Mouse (Mus musculus): ENCODE results near the gene Bag5.

The Bag5 gene

DNA sequence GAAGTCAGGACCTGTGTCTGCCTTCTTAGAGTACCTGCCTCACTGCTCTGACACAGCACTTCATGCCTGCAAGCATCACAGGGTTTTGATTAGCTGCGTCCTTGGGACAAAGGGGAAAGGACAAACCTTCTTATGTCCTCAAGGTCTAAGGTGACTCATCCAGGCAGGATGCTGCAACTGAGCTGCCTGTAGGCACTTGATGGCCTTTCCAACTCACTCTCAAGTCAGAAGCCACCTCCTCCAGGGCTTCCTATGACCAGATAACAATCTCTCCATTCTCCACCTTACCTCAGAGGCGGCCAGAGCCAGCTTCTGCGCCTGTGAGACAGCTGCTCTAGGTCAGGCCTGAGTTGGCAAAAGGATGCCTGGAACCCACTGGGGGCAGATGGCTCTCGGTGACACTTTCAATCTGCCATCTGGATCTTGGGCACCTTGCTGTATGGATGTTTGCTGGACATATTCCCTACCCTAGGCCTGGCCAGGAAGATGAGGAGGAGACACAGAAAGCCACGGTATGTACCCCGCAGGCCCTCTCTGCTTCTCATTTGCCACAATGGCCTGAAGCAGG, 14.6 kb downstream of the Bag5 start:
- no peak for DNase-seq (ENCODE audit: low read depth, low spot score)

DNA sequence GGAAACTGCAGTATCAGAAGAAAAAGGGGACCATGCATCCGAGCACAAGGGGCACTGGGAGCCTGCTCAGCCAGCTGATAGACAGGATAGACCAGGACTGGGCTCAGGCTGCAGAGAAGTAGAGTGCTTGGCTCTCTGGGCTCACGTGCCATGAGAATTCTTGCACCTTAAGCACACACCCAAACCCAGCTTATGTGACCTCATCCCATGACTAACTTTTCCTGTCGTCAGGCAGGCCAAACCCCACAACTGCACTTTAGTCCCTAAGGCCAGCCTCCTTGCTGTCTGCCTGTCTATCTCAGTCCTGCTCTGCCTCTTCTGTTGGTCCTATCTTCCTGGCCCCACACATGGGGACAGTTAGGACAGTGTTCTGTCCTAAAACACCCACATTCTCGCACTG, 15.3 kb downstream of the Bag5 start:
- DNase-seq (ENCODE audit: low read depth, low spot score) = no peak

DNA sequence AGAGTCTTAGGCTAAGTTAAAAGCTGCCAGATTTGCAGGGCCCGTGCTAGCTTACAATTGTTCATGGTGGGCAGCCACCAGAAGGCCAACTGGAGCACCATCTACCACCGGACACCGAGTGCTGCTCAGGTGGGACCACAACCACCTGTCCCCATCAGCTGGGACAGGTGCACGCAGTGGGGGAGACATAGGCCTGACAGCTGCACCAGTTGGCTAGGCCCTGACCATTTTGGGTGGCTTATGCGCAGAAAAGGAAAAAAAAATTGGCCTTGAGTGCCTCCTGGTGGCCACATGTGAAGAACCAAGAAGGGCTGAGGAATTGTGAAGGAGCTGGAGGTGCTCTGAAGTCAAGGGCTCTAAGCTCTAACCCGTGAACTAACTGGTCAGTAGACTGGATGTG, 16.8 kb downstream of the Bag5 start:
- DNase-seq (ENCODE audit: low read depth, low spot score) = peak; percentile 87

DNA sequence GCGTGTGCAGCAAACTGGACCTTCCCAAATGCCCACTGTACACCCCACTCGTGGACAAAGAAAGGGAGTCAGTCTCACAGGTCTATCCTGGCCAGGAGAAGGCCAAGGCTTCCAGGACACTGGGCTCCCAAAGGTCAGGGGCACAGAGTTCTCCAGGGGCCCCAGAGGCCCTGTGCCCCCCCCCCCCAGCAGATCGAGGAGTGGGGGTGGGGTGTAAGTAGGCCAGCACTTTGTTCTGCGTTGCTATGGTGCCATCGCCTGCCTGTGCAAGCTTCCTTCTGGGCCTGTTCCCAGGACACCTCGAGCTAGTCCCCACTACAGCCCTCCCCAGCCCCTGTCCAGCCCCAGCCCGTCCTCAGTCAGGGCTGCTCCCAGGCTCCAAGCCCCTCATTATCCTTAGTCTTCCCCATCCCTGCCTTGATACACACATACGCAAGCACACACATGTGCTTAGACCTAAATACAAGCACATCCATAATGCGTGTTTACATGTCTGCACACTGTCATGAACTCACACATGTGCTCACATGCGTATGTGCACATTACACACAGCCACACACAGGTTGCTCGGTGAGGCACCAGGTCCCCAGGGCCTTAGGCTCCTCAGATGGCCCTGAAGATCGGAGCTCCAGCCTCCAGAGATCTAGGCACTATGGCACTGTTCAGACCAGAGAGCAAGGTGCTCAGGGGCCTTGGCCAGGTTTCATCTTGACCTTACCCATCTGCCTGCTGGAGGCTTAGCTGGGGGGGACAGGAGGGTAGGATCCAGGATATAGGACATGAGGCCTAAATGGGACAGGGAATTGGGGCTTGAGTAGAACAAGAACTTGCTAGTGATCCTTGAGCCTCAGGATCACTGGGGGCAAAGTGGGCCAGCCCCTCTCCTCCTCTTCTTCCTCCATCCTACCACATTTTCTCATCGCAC, 17.9 kb downstream of the Bag5 start:
- DNase-seq (ENCODE audit: low read depth, low spot score) = no peak

DNA sequence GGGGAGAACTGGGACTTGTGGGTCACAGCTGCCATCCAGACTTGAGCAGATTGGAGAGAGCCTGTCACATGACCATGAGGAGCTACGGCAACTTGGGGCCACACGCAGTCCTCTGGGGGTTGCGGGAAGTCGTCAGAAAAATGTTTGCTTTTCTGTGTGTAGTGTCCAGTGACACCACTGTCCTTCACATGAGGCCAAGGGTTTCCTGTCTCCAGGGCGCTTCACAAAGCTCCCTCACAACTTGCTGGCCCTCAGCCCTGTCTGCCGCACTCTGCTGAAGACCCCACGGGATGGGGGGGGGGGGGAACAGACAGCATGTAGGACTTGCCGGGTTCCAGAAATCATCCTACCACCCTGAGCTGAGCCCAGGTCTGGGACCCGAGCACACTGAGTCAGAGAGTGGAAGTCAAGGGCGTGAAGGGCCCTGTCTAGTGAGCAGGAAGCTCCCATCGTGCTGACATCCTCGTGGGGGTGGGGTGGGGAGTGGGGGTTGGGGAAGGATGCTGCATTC, 18.7 kb downstream of the Bag5 start:
- no peak for DNase-seq (ENCODE audit: low read depth, low spot score)

DNA sequence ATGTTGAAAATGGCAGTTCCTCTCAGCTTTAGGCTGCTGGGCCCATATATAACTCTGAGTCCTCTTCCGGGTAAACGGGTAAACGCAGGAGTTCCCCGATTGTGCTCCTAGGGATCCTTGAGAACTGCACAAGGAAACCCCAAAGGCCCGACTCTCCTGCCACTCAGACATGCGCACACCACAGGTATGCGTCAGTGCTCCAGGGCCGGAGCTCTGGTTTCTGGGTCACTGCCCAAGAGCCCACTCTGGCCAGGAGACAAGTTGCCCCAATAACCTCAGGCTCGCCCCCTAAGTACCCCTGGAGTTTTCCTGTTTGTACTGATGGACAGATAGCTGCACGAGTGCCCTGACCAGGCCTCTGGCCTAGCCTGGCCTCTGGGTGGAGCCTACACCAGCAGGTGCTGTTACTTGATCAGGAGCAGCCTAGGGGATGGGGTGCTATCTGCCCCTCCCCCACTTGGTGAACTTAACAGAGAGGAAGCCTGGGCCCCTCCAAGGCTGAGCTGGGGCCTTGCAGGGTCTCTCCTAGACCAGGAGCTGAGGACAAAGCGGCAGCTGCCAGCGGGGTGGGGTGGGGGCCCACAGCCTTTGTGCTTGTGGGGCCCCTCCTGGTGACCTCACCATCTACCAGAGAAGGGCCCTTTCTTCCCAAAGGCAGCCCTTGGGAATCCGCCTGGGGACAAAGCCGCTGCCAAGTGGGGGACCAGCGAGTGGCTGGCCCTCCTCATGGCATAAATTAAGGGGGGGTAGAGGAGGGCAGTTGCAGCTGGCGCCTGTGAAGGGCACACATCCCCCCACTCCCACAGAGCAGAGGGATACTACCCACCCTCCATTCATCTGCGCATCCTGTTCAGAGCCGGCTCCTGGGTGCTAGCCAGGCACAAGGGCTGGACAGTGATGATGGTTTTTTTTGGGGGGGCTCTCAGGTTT, 19.5 kb downstream of the Bag5 start:
- DNase-seq (ENCODE audit: low read depth, low spot score) = no peak

DNA sequence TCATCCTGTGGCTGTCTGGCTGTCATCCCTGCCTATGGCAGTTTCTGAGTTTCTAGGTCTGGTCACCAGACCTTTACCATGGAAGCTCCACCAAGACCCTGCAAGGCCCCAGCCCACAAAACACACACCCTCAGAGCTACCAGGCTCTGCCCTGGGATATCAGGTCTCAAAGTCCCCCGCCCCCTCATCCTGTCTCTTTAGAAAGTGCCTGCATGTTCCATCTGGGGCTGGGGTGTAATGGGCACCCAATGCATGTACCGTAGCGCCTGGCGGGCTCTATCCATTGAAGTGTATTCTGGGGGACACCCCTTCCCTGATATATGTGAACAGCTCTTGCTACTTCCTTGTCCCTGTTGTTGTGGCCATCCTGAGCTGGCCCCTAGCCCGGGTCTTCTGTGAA, 20.2 kb downstream of the Bag5 start:
- no peak for DNase-seq (ENCODE audit: low read depth, low spot score)

DNA sequence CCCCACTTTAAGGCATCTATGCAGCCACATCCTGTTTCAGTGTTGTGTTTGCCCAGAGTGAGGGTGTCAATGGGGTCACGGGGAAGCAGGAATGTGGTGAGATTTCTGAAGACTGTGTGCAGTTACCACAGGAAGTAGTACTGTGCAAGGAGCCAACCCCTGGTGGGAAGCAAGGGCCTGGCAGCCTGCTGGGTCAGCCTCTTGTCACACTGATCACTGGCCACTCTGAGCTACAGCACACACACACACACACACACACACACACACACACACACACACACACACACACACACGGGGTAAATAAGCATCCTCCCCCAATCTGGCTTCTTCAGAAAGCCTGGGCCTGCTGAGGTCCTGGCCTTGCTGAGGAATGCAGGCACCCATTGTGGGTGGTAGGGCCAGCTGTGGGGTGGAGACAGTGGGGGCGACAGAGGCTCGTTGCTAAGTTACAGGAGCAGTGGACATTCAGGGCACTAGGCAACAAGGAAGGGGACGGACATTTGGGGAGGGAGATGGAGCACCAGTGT, 21.6 kb downstream of the Bag5 start:
- no peak for DNase-seq (ENCODE audit: low read depth, low spot score)

DNA sequence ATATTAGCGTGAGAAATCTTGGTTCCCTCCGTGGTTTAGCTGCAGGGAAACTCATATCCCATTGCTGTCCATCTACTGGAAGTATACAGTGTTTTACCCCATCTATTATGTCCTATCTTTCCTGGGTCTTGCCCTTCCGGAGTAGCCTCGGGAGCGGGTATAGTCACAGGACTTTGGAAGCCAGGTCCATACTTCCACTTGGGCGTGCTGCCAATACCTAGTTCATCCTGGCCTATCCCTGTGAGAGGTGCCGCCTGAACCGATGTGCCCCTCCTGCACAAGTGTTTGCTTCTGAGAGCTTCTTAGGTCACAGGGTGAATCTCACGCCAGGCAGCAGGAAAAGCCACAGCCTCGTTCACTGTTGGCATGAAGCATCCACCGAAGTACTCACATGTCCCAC, 23.6 kb downstream of the Bag5 start:
- no peak for DNase-seq (ENCODE audit: low read depth, low spot score)

DNA sequence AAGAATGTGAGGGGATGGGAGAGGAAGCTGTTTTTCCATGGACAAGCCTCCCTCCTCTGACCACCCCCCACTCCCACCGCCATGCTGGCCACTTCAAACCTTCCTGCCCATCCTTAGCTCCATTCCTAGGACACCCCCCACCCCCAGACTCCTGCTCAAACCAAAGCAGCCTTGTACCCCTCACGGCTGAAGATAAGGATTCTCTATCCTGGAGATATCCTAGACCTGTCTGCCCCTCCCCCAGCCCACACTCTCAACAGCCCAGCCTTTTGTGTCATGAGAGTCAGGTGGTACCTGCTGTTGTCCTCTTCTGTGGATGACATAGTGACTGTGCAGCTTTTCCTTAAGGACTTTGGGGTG, 25.0 kb downstream of the Bag5 start:
- DNase-seq (ENCODE audit: low read depth, low spot score) = no peak

DNA sequence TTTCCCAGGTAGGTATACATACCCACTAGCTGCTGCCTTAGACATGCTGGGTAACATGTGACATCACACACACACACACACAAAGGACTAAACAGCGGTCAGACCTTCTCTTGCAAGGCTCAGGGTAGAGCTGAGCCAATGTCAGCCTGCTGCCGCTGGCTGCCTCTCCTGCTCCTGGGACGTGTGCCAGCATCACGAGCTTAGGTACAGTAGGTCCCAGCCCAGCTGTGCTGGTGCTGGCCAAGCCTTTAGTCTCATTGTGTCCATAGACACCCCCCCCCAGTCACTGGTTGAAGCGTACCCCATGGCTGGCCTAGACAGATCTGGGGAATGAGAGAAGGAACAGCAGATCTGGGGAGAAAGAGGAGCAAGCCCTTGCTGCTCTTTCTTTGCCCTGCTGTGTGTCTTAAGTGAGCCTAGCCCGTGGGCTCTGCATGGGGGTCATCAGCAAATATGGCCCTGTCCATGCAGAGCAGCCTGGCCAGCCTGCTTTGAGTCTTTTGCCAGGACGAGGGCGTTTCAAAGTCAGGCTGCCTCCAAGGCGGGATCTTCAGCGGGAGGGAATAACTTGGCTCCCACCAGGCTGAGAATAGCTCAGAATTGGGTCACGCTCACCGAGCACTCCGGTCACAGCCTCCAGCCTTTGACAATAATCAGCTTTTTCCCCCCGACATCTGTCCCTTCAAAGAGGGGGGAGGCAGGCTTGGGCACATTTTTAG, 25.5 kb downstream of the Bag5 start:
- DNase-seq (ENCODE audit: low read depth, low spot score) = no peak

DNA sequence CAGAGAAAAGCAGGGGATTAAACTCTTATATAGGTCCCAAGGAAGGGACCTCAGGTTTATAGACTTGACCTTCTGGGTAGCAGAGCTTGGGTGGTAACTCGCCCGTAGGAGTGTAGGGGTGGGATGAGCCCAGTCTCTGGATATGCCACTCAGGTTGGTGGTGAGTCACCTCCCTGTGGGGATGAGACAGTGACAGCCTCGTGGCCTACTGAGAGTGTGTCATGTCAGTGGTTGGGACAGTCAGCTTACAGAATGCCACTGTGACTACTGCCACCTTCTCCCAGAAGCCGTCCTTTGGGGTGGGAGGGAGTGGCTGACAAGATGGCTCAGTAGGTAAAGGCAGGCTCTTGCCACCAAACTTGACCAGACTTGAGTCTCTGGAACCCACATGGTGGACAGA, 26.7 kb downstream of the Bag5 start:
- no peak for DNase-seq (ENCODE audit: low read depth, low spot score)

DNA sequence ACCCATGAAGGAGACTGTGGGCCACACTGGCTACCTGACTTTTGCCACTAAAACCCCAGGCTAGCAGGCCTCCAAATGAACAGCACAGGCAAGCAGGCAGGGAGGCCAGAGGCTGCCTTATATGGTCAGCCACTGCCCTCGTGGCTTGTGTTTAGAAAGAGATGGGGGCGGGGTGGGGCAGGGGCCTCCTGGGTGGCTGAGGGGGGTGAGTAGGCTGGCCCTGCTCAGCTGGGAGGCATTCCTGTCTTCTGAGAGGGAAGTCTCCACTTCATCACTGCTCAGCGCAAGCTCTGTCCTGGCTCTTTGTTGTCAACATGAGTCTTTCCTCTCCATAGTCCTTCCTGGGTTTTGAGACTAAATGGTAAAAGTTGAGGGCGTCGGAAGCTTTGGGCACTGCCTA, 30.3 kb downstream of the Bag5 start:
- no peak for DNase-seq (ENCODE audit: low read depth, low spot score)

DNA sequence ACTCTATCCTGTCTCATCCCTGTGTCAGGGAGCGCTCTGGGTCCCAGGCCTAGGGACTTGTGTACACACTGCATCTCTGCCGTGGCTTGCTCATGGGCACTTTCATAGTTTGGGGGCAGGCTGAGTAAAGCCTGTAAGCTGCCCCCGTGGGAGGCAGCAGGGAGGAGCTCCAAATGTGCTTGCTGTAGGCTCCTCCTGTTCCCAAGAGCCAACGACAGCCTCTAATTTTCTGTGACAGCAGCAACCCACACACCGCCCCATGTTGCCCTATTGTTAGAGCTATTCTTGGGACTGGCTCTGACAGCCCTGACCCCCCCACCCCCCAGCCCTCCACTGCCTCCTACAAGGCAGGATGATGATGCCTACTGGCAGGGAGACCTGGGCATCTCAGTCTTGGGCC, 31.1 kb downstream of the Bag5 start:
- no peak for DNase-seq (ENCODE audit: low read depth, low spot score)

DNA sequence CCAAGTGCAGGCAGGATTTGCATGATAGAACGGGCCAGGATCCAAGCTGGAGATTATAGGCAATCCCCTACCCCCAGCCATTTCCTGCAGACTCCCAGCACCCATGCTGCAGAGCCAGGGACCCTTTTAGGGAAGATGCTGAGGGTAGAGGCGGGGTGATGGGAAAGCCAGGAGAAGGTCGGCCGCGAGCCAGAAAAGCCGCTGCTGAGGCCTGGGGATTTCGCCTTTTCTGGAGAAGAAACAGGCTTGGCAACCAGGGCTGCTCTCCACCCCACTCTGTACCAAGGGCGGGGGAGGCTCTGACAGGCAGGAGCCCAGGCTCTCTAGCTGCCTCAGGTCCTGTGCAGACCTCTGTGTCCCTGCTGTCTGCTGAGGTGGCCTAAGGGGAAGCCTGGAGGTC, 31.8 kb downstream of the Bag5 start:
- no peak for DNase-seq (ENCODE audit: low read depth, low spot score)

DNA sequence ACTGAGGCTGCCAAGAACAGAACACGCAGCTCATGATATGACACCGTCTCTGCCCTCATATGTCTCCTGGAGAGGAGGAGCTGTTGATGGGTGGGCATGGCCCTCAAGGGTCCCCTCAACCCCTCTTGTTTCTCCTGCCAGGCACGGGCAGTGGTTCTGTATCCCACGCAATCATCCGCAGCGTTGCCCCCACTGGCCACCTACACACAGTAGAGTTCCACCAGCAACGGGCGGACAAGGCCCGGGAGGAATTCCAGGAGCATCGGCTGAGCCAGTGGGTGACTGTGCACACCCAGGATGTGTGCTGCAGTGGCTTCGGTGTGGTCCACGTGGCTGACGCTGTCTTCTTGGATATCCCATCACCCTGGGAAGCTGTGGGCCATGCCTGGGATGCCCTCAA, 32.4 kb downstream of the Bag5 start:
- no peak for DNase-seq (ENCODE audit: low read depth, low spot score)

DNA sequence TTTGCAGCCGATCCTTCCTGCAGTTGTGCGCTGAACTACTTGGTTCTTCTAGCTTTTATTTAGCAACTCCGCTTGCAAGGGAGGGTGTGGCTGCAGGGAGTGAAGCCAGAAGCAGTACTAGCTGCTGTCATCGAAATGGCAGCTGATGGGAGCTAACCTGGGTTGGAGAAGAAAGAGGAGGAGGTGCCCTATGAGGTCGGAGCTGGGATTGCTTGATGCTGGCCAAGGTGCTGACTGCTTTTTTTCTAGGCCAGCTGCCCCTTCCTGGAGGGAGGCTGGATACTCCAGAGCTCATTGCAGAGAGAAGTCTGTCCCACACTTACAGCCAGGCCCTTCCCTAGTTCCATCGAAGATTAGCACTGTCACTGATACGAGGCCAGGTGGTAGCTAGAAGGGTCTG, 34.1 kb downstream of the Bag5 start:
- peak; percentile 63 for DNase-seq (ENCODE audit: low read depth, low spot score)

DNA sequence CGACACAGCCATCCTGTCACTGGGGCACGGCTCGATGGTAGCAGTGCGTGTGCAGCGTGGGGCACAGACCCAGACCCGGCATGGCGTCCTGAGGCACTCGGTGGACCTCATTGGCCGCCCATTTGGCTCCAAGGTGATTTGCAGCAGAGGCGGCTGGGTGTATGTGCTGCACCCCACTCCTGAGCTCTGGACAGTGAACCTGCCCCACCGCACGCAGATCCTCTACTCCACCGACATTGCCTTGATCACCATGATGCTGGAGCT, 34.5 kb downstream of the Bag5 start:
- no peak for DNase-seq (ENCODE audit: low read depth, low spot score)

DNA sequence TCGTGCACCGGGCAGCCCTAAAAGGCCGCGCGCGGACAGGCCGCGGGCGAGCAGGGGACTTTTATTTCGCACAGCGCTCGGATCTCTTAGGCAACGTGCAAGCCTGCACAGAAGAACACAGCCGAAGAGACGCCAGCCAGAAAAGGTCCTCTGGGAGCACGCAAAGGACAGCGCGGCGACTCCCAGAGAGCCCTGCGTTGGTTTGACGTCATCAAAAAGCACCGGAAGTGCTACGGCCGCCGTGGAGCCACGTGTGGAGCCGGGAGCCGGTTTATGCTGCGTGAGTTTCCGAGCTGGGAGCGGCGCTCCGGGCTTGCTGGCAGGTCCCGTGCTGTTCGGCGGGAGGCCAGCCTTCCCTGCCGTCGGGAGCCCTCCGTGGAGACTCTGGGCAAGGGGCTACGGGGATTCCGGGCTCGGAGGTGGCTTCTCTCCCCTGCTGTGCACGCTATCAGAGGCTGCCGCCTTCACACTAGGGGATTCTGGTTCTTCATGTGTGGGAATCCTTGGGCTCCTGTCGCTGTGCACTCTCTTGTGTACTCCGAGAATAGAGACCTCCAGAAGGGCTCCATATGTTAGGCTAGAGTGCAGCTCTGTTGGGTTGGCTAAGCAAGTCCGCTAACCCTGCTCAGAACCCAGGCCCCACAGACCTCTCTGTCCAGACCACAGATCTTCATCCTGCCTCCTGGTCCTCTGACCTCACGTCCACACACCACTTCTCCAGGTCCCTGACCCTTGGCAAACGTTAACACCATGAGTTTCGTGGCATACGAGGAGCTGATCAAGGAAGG, 35.0 kb downstream of the Bag5 start, which contains the start of gene Trmt61a:
Trmt61a (plus strand) TSS at position 224 of the 788 bp plus-strand sequence.
- DNase-seq (ENCODE audit: low read depth, low spot score) = peak; percentile 94

DNA sequence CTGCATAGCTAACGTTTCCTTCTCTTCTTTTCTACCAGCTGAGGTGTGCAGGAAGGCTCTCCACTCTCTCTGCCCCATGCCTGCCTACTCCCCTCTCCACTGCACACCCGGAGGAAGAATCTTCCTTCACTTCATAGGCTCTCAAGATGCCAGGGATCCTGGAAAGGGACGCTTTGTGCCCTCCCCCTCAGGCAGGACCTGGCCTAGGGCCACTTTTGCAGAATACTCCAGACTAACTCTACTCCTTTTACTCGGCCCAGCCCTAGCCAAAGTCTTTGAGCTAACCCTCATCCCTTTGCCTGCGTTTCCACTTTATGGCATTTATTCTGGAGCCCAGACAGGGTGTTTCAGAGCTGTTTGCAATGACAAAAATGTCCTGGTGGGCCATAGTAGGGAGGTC, 35.6 kb downstream of the Bag5 start:
- no peak for DNase-seq (ENCODE audit: low read depth, low spot score)

All from ZHBTc4 (cell line).